Mouse (Mus musculus) kidney, postnatal 25 days (tissue): ENCODE data around the gene Diablo.
"Not testable (repeated sequence)": the region's sequence is repeated elsewhere in the genome, so short reads cannot be mapped to it uniquely, and the experiment has no call there.

Experiments used
- DNase-seq, 2 experiments: peaks; one replicate each; pipeline ENCODE4 v3.0.0; 2021; ENCODE audit warnings: mixed read lengths in 2 of 2

Diablo gene

GRCm38 (mm10) chr5:123523692-123524392 lies at the start of gene Diablo:
Gene Diablo, minus strand, starts transcription at chr5:123524176.
- peak; percentile 99 to 100 for DNase-seq

- DNase-seq = no peak
These were observed 49.4 kb upstream of the Diablo start for GRCm38 (mm10) chr5:123573362-123573761.

DNA sequence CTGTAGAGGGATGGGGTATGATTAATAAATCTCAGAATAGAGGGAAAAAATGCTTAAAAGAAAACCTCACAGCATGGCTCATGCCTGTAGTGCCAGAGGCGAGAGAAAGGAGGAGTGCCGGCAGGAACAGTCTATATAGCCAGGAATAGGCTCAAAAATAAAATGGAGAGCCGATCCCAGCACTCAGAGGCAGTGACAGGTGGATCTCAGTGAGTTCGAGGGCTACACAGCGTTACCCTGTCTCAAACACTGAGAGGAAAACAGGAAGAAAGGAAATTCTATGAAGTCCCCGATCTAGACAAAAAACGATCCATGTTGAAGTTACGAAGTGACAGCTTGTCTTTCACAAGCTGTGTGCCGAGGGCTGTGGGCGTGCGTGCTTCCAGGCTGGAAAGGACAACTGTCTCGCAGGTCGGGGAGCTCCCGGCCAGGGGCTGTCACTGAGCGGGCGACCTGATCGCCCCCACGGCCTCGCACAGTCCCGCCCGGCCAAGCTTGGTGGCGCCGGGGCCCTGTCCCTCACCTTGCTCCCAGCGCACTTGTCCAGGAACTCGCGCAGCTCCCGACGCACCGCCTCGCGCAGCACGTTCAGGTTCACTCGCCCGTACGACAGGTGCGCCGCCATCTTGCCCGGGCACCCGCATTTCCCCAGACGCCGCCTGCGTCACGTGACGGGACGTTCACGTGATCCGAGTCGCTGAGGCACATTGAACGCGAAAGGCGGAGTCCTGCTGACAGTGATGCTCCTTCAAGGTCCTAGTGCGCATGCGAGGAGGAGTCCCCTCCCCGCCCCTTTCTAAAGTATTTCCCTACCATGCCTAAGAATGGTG lies 48.6 kb upstream of the Diablo start, which contains the start of gene Vps33a:
TSS of gene Vps33a (minus strand) at position 682 of the 830 bp plus-strand sequence.
- DNase-seq = peak; percentile 99 to 100

DNA sequence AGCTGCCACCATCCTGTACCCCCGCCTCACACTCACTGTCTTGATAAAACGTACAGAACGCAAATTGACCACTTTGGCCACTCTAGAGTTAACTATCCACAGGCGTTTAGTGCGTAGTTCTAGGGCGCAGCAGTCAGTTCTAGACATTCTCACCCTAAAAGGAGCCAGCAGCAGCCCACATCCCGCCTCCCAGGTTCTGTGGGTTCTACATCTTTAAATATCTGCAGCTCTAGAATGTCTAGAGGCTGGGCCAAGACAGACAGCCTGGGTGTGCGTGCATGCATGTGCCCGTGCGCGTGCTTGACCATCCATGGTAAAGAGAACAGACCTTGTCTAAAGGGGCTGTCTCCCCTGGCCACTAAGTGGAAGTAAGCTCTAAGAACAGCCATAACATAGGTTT lies 37.2 kb upstream of the Diablo start:
- no peak for DNase-seq

DNA sequence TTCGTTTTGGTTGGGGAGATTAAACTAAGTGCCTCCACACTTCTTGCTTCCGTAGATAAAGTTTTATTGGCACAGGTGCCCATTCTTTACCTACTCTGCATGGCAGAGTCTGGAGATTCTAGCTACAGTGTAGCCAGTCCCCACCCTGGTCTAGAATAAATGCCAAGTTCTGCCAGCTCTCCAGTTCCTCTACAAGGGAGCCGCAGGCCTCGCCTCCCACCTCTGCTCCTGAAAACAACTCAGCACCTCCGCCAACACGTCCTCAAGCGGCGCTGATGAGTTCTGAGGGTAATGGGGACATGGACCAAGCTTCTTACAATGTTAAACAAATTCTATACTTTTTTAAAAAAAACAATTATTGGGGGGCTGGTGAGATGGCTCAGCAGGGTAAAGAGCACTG lies 35.6 kb upstream of the Diablo start:
- DNase-seq = no peak

GRCm38 (mm10) chr5:123556451-123556850 lies 32.5 kb upstream of the Diablo start:
- DNase-seq = peak; percentile 83 to 90

DNA sequence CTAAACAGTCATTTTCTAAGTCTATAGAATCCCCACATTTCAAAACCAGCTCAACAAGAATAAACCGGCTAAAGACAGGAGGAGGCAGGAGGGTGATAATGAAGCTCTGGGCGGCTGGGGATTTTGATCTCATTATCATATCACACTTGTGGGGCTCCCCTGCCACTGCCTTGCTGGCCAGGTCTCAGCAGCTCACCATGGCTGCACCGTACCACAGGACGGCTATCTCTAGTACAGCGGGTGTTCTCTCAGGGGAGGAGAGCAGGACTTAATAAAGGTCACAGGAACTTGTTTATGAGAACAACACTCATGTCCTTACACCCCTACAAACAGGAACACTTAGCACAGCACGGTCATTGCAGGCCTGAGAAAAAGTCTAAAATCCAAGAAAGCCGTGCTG lies 31.7 kb upstream of the Diablo start:
- DNase-seq = no peak

DNA sequence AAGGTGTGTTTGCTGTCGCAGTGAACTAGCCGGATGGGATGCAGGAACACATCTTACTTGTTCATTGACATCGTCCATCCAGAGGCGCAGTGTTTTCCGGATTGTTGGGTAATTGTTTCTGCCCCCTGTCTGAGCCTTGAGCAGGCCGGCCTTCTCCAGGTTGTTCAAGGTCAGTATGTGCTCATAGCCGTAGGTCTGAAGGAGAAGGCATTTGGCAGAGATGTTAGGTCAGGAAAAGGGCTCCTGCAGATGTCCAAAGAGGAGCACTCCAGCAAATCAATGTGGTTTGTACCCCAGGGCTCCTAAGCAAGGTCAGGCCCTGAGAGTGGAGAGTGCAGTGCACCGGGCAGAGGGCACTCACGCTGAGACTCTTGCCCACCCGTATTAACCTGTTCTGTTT lies 9.8 kb upstream of the Diablo start:
- peak in 1 of 2 experiments; percentile 22 for DNase-seq

GRCm38 (mm10) chr5:123530056-123530455 lies 6.1 kb upstream of the Diablo start:
- DNase-seq = peak in 1 of 2 experiments; percentile 29

- peak in 1 of 2 experiments; percentile 16 for DNase-seq
These were observed 4.7 kb upstream of the Diablo start for GRCm38 (mm10) chr5:123528641-123529040.

- DNase-seq = peak in 1 of 2 experiments; percentile 12
These were observed 2.0 kb upstream of the Diablo start for GRCm38 (mm10) chr5:123525916-123526495.

DNA sequence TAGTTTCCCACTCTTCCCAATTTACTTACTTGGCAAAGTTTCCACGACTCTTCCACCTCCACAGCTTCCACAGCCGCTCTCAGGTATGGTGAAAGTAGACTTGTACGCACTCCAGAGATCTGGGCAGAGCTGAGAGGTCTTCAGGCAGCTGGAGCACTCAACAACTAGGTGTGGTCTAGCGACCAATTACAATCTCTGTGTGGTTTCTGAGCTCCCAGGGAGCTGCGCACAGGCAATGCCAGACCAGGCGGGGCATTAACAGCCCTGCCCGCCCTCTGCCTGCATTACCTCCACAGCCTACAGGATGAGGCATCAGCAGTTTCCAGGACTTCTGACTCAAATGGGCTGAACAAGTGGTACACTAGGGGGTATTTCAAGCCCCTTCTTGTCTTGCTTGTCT lies 1.3 kb upstream of the Diablo start, which contains the start of gene Gm49027:
TSS of gene Gm49027 (minus strand) at position 208 of the 400 bp plus-strand sequence.
- peak in 1 of 2 experiments; percentile 15 for DNase-seq

DNA sequence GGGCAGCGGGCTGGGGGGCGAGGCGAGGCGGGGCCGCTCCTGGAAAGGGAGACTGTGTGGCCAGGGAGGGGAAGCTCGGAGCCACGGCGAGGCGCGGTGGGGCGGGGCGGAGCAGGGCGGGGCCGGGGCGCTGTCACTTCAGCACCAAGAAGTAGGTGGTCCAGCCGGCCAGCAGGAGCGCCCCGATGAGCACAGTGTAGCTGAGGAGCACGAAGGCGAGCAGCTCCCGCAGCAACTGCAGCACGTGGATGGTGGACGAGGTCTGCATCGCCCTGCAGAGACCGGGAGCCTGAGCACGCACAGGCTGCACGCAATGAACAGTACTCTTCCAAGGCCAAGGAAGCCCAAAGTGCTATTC lies 396 bp upstream of the Diablo start:
- DNase-seq = no peak

DNA sequence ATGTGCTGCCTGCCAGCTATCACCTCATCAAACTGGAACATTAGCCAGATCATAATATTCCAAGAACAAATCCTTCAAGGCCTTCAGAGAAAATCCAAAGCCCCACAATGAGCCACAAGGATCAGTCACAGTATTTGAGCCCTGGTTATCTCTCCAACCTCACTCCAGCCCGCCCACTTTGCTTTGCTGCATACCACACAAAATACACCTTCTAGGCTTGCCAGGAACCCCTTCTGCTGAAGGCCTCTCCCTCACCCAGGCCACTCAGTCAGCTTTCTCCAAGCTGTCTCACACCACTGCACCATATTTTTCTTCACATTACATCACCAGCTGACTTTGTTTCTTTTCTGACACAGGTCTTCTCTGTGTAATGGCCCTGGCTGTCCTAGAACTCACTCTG lies 1.8 kb downstream of the Diablo start:
- peak in 1 of 2 experiments; percentile 18 for DNase-seq

GRCm38 (mm10) chr5:123521621-123522020 lies 2.4 kb downstream of the Diablo start:
- DNase-seq = peak in 1 of 2 experiments; percentile 20

DNA sequence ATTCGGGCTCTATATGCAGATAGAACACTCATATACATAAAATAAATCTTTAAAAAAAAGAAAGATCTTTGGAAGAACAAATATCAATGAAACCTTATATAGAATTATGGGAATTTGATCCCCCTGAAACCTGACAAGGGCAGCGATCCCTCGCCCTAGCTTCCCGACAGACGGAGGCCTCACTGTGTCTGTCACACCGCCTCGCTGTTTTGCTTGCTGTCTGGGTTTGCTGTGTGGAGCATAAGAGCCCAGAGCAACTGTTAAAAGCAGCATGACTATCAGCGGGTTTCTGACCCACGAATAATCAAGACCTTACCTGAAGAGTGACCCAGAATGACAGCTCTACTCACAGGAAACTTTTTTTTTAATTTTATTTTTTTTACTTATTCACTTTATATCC lies 3.3 kb downstream of the Diablo start:
- peak in 1 of 2 experiments; percentile 9 for DNase-seq

DNA sequence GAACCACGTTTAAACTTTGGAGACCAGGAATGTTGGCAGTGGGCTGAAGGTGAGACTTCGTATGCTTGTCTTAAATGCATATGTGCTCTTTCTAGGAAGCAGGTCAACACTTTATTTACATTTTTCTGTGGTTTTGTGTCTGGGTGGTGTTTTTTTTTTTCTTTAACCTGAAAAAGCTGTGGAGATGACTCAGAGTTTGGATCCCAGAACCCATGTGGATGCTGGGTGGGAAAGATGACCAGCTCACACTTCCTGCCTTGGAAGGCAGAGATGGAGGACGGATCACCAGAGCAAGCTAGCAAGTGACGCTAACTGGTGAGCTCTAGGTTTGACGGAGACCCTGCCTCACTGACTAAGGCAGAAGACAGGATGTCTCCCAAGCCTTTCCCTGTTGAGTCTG lies 9.1 kb downstream of the Diablo start:
- DNase-seq = no peak

DNA sequence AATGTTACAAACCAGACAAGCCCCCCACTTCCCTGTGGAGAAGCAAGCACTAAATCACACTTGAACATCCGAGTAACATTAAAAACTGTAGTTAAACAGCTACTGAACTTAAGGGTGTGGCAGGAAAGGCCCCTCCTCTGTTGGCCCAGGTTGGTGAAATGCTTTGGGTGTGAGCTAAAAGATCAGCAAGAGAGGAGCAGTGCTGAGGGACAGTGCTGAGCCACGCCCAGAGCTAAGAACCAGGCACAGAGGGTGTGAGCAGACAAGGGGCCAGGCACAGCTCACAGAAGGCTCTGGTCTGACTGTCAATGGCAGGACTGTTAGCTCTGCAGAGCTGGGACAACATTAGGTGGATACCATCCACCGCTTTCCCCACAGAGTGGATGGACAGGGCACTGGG lies 11.9 kb downstream of the Diablo start:
- DNase-seq = no peak

- DNase-seq = not testable (repeated sequence)
These were observed 12.6 kb downstream of the Diablo start for GRCm38 (mm10) chr5:123511426-123511825.

- no peak for DNase-seq
These were observed 13.8 kb downstream of the Diablo start, which contains the start of gene B3gnt4 for GRCm38 (mm10) chr5:123510160-123510559. Gene B3gnt4, plus strand, starts transcription at chr5:123510460.

DNA sequence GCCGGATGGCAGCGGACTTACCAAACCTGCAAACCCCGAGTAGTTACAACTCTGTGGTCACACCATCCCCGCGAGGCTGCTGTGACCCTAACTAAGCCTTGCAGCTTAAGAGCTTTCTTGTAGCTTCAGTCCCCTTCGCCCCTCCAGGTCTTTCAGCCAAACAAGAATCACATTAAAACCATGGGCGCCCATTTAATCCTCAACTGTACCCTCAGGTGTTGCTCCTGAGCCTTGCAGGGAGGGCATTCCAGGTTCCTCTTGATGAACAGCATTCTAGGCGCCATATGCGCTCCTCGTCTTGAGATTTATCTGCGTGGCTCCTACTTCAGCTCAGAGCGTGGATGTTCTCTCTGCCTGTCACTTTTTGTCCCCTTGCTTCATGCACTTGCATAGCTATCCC lies 15.1 kb downstream of the Diablo start:
- DNase-seq = no peak

DNA sequence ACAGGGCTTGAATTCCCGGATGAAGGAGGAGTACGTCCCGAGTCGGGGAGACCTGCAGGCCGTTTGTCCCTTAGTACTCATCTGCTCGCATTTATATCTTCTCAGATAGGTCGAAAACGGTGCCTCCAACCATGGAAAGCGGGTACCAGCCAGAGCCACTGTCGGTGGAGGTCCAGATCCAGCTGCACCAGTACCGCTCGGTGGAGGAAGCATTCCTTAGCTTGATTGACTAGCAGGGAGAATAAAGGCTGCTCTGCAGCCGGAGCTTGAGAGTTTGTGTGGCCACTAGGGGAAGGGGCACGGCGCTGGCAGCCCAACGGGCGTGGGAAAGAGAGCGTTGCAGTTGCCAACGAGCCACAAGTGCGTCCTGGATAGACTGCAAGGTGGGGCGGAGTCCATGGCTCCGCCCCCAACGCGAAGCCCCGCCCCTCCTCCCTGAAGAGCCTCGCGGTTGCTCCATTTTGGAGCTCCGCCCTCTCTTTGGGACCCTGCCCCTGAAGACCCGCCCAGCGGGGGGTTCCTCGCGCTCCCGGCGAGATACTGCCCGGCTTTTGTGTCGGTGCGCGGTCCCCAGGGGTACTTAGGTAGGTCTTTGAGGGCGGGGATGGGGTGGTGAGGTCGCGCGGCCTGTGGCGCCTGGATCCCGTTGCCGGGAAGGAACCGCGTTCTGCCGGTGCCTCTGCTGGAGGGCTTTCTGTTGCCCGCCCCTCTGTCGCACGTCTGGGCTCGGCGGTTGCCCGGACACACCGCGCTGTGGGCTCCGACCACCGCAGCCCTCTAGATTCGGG lies 15.8 kb downstream of the Diablo start:
- DNase-seq = peak; percentile 84 to 86

- no peak for DNase-seq
These were observed 22.0 kb downstream of the Diablo start for GRCm38 (mm10) chr5:123501973-123502372.
